Mouse (Mus musculus) thymus, postnatal 36 days (tissue): Measurements from ENCODE around the gene Sgf29.
A peak's percentile ranks its signal among the peaks of the same experiment; 100 is the strongest.

Source experiments
- DNase-seq, 2 experiments: peaks; one replicate each; pipeline ENCODE4 v3.0.0; 2022; ENCODE audit warnings: mixed read lengths in 2 of 2

Gene Sgf29

DNA sequence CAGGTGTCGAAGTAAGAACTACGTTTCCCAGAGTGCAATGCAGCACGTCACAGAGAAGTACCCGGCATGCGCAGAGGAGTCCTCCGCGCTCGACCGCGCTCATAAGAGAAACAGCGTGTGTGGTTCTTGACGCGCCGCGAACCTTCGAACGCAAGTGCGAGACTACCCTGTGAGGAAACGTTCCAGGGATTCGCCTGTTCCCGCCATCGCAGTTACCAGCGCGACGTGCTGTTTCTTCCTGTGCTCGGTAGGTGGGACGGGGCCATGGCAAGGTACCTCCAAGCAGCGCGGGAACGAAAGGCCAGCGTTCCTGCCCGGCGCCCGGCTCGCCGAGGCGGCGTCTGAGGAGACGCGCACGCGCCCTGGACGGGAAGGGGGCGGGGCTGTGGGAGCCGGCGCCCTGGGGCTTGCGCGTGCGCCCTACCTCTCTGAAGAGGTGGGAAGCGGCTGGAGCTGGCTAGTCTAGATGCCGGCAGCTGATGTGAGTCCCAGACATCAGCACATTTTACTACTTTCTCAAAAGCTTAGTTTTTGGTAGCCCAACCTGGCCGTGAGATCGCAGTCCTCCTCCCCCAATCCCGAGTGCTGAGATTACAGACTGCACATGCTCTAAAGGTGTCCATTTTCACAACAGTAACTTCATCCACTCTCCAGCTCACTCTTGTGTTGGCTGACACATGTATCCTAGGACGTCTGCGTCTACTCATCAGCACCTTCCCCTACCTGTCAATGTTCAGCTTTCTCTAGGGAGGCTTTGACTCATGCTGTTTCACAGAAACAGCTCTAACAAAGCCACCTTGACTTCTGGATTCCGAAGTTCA lies at the start of gene Sgf29:
Sgf29 (plus strand) TSS at position 79 of the 821 bp plus-strand sequence.
- DNase-seq, result peak; percentile 93

- no peak for DNase-seq
Measured at GRCm38 (mm10) chr7:126601896-126602295, 47.2 kb upstream of the Sgf29 start.

GRCm38 (mm10) chr7:126602650-126603049 lies 46.5 kb upstream of the Sgf29 start:
- DNase-seq, result no peak

GRCm38 (mm10) chr7:126606611-126607010 lies 42.5 kb upstream of the Sgf29 start:
- no peak for DNase-seq

GRCm38 (mm10) chr7:126607064-126607463 lies 42.0 kb upstream of the Sgf29 start:
- DNase-seq, result no peak

GRCm38 (mm10) chr7:126607796-126608195 lies 41.3 kb upstream of the Sgf29 start:
- no peak for DNase-seq

DNA sequence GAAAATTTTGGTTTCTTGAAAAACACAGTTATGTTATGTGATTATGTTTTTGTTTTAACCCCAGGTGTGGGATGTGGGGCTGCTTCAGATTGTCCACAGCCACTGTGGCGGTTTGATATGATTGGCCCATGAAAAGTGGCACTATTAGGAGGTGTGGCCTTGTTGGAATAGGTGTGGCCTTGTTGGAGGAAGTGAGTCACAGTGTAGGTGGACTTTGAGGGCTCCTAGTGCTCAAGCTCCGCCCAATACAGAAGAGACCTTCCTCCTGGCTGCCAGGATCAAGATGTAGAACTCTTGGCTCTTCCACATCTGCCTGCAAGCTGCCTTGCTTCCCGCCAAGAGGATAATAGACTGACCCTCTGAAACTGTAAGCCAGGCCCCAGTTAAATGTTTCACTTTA lies 36.4 kb upstream of the Sgf29 start:
- DNase-seq, result no peak

- DNase-seq, result no peak
Measured at GRCm38 (mm10) chr7:126616707-126617106, 32.4 kb upstream of the Sgf29 start.

DNA sequence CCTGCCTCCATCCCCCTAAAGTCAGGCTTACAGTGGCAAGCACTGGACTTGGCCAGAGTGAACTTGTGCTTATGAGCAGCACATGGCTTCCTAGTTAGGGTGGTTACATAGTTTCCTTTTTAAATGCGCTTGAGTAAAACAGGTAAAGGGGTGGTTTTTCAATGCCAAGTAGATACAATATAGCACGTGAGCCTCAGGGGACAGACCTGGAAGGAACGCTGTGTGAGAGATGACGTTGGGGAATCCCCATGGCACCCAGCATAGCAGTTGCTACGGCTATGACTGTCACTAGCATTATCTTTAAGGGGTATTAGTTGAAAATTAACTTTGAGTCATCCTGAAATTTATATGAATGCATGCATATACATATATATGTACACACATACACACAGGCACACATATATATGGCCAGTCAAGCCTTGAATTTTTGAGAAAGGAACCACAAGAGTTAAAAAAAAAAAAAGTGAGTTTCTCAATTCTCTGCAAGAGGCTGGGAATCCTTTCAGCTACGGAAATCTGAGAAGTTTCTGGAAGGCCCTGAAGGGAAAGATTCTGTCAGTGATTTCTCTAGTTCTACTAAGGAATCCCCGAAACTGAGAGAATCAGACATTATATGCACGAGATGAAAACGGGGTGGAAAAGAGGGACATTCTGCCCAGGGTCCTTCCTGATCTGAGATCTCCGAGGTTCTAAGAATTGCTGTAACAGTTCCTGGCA lies 29.4 kb upstream of the Sgf29 start:
- DNase-seq, result no peak

GRCm38 (mm10) chr7:126621452-126622359 lies 27.4 kb upstream of the Sgf29 start:
- no peak for DNase-seq

DNA sequence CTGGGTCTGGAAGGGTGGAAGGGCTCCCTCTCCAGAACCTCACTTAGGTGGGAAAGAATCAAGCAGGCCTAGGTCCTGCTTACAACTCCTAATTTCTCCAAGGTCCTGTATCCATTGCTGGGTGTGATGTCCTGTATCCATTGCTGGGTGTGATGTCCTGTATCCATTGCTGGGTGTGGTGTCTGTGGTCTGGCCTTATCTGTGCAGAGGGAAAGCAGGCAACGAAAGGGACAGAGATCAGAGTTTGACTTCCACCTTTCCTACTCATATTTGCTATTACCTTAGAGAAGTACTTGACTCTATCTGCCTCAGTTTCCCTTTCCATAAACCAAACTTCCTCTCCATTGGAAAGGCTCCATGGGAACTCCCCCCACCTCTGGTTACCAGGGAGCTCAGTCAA lies 25.7 kb upstream of the Sgf29 start:
- DNase-seq, result no peak

DNA sequence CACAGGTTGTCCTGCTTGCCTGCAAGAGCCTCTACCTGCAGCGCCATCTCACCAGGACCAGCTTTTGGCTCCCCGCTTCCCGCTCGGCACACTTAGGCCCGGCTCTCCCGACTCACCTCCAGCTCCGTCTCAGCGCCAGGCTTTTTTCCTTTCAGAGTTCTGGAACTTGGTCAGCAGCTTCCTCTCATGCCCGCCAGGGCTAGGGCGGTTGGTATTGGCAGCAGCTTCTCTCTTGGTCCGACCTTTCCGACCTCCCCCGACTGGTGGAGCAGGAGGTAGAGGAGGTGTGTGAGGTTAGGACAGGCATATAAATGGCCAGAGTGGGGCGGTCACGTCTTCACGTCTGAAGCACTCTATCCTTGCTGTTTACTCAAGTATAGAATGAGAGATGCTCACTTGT lies 24.3 kb upstream of the Sgf29 start:
- DNase-seq, result no peak

DNA sequence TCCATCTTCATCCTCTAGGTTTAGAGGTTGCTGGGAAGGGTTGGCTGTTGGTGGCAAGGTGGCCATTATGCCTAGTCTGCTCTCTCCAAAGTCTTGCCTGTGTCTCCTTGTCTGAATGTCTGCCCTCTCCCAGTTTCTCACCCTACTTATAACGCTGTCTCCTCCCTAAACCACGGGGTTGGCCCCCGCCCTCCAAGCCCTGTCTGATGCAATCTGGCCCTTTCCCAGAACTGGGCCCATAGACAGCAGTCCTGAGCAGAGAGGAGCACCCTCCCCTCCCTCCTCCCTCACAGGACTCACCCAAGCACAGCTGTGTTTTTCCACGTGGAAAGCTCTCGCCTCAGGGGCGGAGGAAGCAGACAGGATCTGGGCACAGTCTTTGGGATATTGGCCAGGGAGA lies 23.7 kb upstream of the Sgf29 start:
- DNase-seq, result no peak

GRCm38 (mm10) chr7:126625807-126626600 lies 23.1 kb upstream of the Sgf29 start:
- DNase-seq, result no peak

DNA sequence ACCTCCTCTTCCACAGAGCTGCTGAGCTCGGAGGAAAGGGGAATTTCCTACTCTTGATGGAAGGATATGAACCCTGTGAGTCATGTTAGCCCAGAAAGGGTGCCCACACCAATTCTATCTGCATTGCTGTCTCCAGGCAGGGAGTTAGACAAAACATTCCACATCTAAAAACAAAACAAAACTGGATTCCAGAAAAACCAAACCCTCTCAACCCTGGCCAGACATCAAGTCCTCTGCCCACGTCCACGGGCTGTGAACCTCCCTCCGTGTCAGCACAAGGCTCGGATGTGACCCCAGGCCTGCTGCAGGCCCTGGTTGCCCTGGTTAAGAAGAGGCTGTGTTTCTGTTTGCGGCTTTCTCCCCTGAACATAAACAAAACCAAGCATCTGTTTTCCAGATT lies 21.0 kb upstream of the Sgf29 start:
- DNase-seq, result no peak

- no peak for DNase-seq
Measured at GRCm38 (mm10) chr7:126629915-126630314, 19.2 kb upstream of the Sgf29 start.

DNA sequence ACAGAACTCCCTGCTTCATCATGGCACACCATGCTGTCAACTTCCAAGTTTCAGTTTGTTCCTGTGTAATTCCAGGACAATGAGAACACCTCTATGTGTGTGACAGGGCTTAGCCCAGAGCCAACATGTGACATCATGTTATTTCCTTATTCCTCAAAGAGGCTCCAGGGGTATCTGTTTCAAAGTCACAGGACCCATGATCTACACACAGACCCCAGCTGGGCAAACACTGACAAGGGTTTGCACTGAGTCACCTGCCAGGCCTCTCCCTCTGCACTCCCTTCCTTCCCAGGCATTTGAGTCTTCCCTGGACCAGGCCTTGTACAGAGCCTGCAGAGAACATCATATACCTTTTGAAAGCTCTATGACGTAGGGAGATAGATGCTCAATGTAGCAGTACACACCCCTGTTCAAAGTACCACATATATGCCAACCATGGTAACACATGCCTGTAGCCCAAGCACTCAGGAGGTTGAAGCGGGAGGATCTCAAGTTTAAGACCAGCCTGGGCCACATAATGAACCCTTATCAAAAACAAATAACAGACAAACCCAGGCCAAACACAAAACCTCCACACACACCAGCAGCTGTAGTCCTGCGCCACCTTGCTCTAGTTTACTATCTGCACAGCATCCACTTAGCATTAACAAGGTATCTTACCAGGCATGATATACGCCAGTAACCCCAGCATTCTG lies 18.1 kb upstream of the Sgf29 start, which contains the start of gene Nupr1:
Nupr1 (minus strand) TSS at position 38 of the 695 bp plus-strand sequence.
- no peak for DNase-seq

DNA sequence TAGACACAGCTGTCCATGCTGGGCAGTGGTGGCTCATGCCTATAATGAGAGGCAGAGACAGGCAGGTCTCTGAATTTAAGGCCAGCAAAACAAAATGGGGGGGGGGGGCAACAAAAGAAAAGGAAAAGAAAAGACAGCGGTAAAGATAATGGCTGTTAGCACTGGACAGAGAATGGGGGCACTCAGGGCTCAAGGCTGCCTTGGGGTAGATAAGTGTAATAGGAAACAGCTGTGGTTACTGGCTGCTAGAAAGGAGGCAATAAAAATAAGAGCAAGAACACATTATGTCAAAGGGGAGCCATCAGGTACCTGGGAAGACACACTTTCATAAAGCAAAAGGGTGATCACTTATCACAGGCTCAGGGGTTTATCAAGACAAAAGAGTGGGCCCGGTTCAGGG lies 16.6 kb upstream of the Sgf29 start:
- no peak for DNase-seq

GRCm38 (mm10) chr7:126635375-126635774 lies 13.7 kb upstream of the Sgf29 start:
- no peak for DNase-seq

DNA sequence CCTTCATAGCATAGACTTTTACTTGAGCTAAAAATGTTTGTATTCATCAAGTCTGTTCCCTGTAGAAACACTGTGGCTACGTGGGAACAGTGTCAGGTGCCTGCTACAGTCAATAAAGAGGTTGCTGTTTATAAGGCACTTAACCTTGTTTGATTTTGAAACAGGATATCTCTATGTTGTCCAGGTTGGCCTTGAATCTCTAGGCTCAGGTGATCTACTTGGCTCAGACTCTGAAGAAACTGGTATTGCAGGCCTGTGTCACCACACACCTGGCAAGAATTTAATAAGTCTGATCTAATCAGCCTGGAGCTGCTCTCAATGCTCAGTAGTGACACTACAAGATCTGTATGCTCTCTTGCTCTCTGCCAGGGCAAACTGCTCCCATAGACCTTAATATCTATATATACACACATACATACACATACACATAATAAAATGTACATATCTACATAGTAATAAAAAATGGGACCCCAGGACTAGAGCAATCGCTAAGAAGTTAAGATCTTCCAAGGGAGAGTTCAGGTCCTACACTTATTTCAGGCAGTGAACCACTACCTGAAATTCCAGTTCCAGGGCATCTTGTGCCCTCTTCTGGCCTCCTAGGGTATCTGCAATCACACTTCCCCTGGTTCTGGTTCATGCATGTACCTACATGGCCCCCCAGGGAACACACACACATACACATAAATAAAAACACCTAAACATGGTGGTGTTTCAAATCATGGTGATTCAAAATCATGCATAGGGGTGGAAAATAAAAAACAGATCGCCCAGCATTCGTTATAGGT lies 12.2 kb upstream of the Sgf29 start:
- DNase-seq, result peak; percentile 18 to 37
